Mouse (Mus musculus): ENCODE measurements around the gene Ttc14. TPM values are rescaled to one million over a fixed set of nuclear protein-coding genes. Genes with fewer than 3 reads are reported as not detected.

Gene Ttc14
- polyA plus RNA-seq, 1 experiment = 4.2 TPM

- no peak overlapping the region for H3K4me3 ChIP-seq (ENCODE audit: insufficient read depth, poor library complexity, severe bottlenecking)
- no peaks in the 10 kb centered on the region for H3K79me2 ChIP-seq (ENCODE audit: control insufficient read depth, insufficient read depth)
- H3K27me3 ChIP-seq (ENCODE audit: control insufficient read depth, insufficient read depth, insufficient read length) = no peaks in the 10 kb centered on the region
- H3K79me3 ChIP-seq (ENCODE audit: low read depth) = no peaks in the 10 kb centered on the region
- no peak overlapping the region for H3ac ChIP-seq (ENCODE audit: control insufficient read depth, insufficient read length, low read depth)
- no peak for TF ChIP-seq CEBPB (IDR thresholded peaks at IDR 0.05; ENCODE audit: low read depth)
- no peaks in the 10 kb centered on the region for H3K36me3 ChIP-seq (ENCODE audit: control insufficient read depth, insufficient read depth)
Measured at GRCm38 (mm10) chr3:33832351-33832750, 32.7 kb downstream of the Ttc14 start.

- Histone ChIP-seq H3K79me3 (ENCODE audit: low read depth) (no peaks in the 10 kb centered on the region), H3K27me3 (ENCODE audit: control insufficient read depth, insufficient read depth, insufficient read length) (no peaks in the 10 kb centered on the region), H3ac (ENCODE audit: control insufficient read depth, insufficient read length, low read depth) (no peak overlapping the region), H3K36me3 (ENCODE audit: control insufficient read depth, insufficient read depth) (no peaks in the 10 kb centered on the region), H3K4me3 (ENCODE audit: insufficient read depth, poor library complexity, severe bottlenecking) (no peak overlapping the region), H3K79me2 (ENCODE audit: control insufficient read depth, insufficient read depth) (no peaks in the 10 kb centered on the region)
- no peak for TF ChIP-seq USF1 (IDR thresholded peaks at IDR 0.05; ENCODE audit: low read depth)
Measured at GRCm38 (mm10) chr3:33836576-33836975, 36.9 kb downstream of the Ttc14 start.

DNA sequence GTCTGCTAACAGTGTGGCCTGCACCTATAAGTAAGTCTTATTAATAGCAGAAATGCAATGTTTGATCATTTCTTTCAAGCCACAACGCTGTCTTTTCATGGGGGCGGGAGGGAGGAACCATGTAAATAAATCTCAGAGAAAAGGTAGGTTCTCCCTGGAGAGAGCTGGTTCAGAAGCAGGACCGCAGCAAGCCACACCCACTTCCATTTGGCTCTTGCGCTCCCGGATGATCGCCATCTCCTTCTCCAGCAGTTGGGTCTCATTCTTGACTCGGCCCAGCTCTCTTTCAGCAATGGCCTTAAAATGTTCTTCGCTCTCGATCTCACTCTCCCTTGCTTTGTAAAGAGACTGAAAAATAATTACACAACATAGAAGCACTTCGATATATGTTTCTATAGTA lies 39.2 kb downstream of the Ttc14 start:
- Histone ChIP-seq H3K79me3 (ENCODE audit: low read depth) (no peaks in the 10 kb centered on the region), H3K27me3 (ENCODE audit: control insufficient read depth, insufficient read depth, insufficient read length) (no peaks in the 10 kb centered on the region), H3K36me3 (ENCODE audit: control insufficient read depth, insufficient read depth) (no peaks in the 10 kb centered on the region), H3ac (ENCODE audit: control insufficient read depth, insufficient read length, low read depth) (no peak overlapping the region), H3K4me3 (ENCODE audit: insufficient read depth, poor library complexity, severe bottlenecking) (no peak overlapping the region), H3K79me2 (ENCODE audit: control insufficient read depth, insufficient read depth) (no peaks in the 10 kb centered on the region)
- TF ChIP-seq CEBPB (IDR thresholded peaks at IDR 0.05; ENCODE audit: low read depth) (no peak), CTCF (IDR thresholded peaks at IDR 0.05; ENCODE audit: control insufficient read depth, insufficient read depth, insufficient read length) (no peak), FOSL1 (IDR thresholded peaks at IDR 0.05; ENCODE audit: insufficient read depth, low read length, poor library complexity, severe bottlenecking) (no peak), MYOG (IDR thresholded peaks at IDR 0.05; ENCODE audit: control insufficient read depth, extremely low read depth, insufficient read length) (no peak), MYOD1 (IDR thresholded peaks at IDR 0.05; ENCODE audit: control insufficient read depth, insufficient read length, low read depth) (no peak), MAX (IDR thresholded peaks at IDR 0.05) (no peak), USF1 (IDR thresholded peaks at IDR 0.05; ENCODE audit: low read depth) (no peak)

- no peak for TF ChIP-seq MYOD1 (IDR thresholded peaks at IDR 0.05; ENCODE audit: control insufficient read depth, insufficient read length, low read depth)
- TF ChIP-seq FOSL1 (IDR thresholded peaks at IDR 0.05; ENCODE audit: insufficient read depth, low read length, poor library complexity, severe bottlenecking) = no peak
- no peak for TF ChIP-seq MAX (IDR thresholded peaks at IDR 0.05)
- no peak for TF ChIP-seq USF1 (IDR thresholded peaks at IDR 0.05; ENCODE audit: low read depth)
- TF ChIP-seq CEBPB (IDR thresholded peaks at IDR 0.05; ENCODE audit: low read depth) = no peak
- no peak for TF ChIP-seq CTCF (IDR thresholded peaks at IDR 0.05; ENCODE audit: control insufficient read depth, insufficient read depth, insufficient read length)
- no peak for TF ChIP-seq MYOG (IDR thresholded peaks at IDR 0.05; ENCODE audit: control insufficient read depth, extremely low read depth, insufficient read length)
- no peaks in the 10 kb centered on the region for H3K79me3 ChIP-seq (ENCODE audit: low read depth)
- H3K79me2 ChIP-seq (ENCODE audit: control insufficient read depth, insufficient read depth) = no peaks in the 10 kb centered on the region
- peak within 1 kb of the TSS; percentile 19 for H3K4me3 ChIP-seq (ENCODE audit: insufficient read depth, poor library complexity, severe bottlenecking)
- H3ac ChIP-seq (ENCODE audit: control insufficient read depth, insufficient read length, low read depth) = peak within 1 kb of the TSS; percentile 54
- H3K27me3 ChIP-seq (ENCODE audit: control insufficient read depth, insufficient read depth, insufficient read length) = no peaks in the 10 kb centered on the region
- H3K36me3 ChIP-seq (ENCODE audit: control insufficient read depth, insufficient read depth) = no peaks in the 10 kb centered on the region
Measured at GRCm38 (mm10) chr3:33843801-33844632, 44.4 kb downstream of the Ttc14 start, which contains the start of gene Ccdc39. Gene Ccdc39, minus strand, starts transcription at chr3:33844310.

- Histone ChIP-seq H3ac (ENCODE audit: control insufficient read depth, insufficient read length, low read depth) (no peak overlapping the region), H3K4me3 (ENCODE audit: insufficient read depth, poor library complexity, severe bottlenecking) (no peak overlapping the region), H3K36me3 (ENCODE audit: control insufficient read depth, insufficient read depth) (no peaks in the 10 kb centered on the region), H3K27me3 (ENCODE audit: control insufficient read depth, insufficient read depth, insufficient read length) (no peaks in the 10 kb centered on the region), H3K79me3 (ENCODE audit: low read depth) (no peaks in the 10 kb centered on the region), H3K79me2 (ENCODE audit: control insufficient read depth, insufficient read depth) (no peaks in the 10 kb centered on the region)
- TF ChIP-seq CTCF (IDR thresholded peaks at IDR 0.05; ENCODE audit: control insufficient read depth, insufficient read depth, insufficient read length) = no peak
Measured at GRCm38 (mm10) chr3:33846639-33847038, 47.0 kb downstream of the Ttc14 start.

GRCm38 (mm10) chr3:33850856-33851255 lies 51.2 kb downstream of the Ttc14 start:
- H3K79me3 ChIP-seq (ENCODE audit: low read depth) = no peaks in the 10 kb centered on the region
- H3K36me3 ChIP-seq (ENCODE audit: control insufficient read depth, insufficient read depth) = no peaks in the 10 kb centered on the region
- no peaks in the 10 kb centered on the region for H3K27me3 ChIP-seq (ENCODE audit: control insufficient read depth, insufficient read depth, insufficient read length)
- TF ChIP-seq MYOG (IDR thresholded peaks at IDR 0.05; ENCODE audit: control insufficient read depth, extremely low read depth, insufficient read length) (no peak), MYOD1 (IDR thresholded peaks at IDR 0.05; ENCODE audit: control insufficient read depth, insufficient read length, low read depth) (no peak), USF1 (IDR thresholded peaks at IDR 0.05; ENCODE audit: low read depth) (no peak), CTCF (IDR thresholded peaks at IDR 0.05; ENCODE audit: control insufficient read depth, insufficient read depth, insufficient read length) (no peak), CEBPB (IDR thresholded peaks at IDR 0.05; ENCODE audit: low read depth) (no peak)
- H3ac ChIP-seq (ENCODE audit: control insufficient read depth, insufficient read length, low read depth) = no peak overlapping the region
- H3K79me2 ChIP-seq (ENCODE audit: control insufficient read depth, insufficient read depth) = no peaks in the 10 kb centered on the region
- H3K4me3 ChIP-seq (ENCODE audit: insufficient read depth, poor library complexity, severe bottlenecking) = no peak overlapping the region

Measured in C2C12 (cell line).